Mouse (Mus musculus): Measurements from ENCODE around the gene Baiap2. TPM values are rescaled to one million over a fixed set of nuclear protein-coding genes. Genes with fewer than 3 reads are reported as not detected.

Gene Baiap2
- polyA plus RNA-seq, 1 experiment from 2014 or later: 11.9 TPM

- WGBS: 88% methylated on average over 18 of the region's 18 CpGs
- Histone ChIP-seq H3K4me2 (ENCODE audit: low read depth, low read length) (no peak overlapping the region), H3K4me1 (ENCODE audit: control insufficient read depth, insufficient read depth, low read length) (no peaks in the 10 kb centered on the region), H3K27me3 (ENCODE audit: control insufficient read depth, insufficient read depth, low read length) (no peaks in the 10 kb centered on the region), H3K9me3 (replicated peaks; ENCODE audit: control insufficient read depth, low read length) (no peaks in the 10 kb centered on the region), H3K36me3 (replicated peaks; ENCODE audit: control insufficient read depth, insufficient read depth, low read depth, low read length) (no peaks in the 10 kb centered on the region), H3K4me3 (ENCODE audit: low read depth, low read length) (no peak overlapping the region), H3K27ac (replicated peaks; ENCODE audit: low read depth, low read length) (no peak overlapping the region), H3K9ac (replicated peaks; ENCODE audit: low read length) (no peak overlapping the region)
- ATAC-seq (replicated peaks; ENCODE audit: insufficient number of reproducible peaks, low FRiP score, low TSS enrichment, low read depth): no peak
- DNase-seq (ENCODE audit: low spot score): no peak
Measured at GRCm38 (mm10) chr11:120005434-120006317, 63.1 kb downstream of the Baiap2 start.

- 0 out of 2 replicates have a peak, but pooled peaks cover 2% of the 10 kb centered on the region for H3K4me1 ChIP-seq (ENCODE audit: control insufficient read depth, insufficient read depth, low read length)
- no peak overlapping the region for H3K9ac ChIP-seq (replicated peaks; ENCODE audit: low read length)
- WGBS: 84% methylated on average over 4 of the region's 4 CpGs
- no peaks in the 10 kb centered on the region for H3K9me3 ChIP-seq (replicated peaks; ENCODE audit: control insufficient read depth, low read length)
- DNase-seq (ENCODE audit: low spot score) (no peak), ATAC-seq (replicated peaks; ENCODE audit: insufficient number of reproducible peaks, low FRiP score, low TSS enrichment, low read depth) (no peak)
- peaks cover 5% of the 10 kb centered on the region; the same call in 1 of the 2 replicates for H3K27me3 ChIP-seq (ENCODE audit: control insufficient read depth, insufficient read depth, low read length)
- H3K4me3 ChIP-seq (ENCODE audit: low read depth, low read length): no peak overlapping the region
- no peak overlapping the region for H3K27ac ChIP-seq (replicated peaks; ENCODE audit: low read depth, low read length)
- no peaks in the 10 kb centered on the region for H3K36me3 ChIP-seq (replicated peaks; ENCODE audit: control insufficient read depth, insufficient read depth, low read depth, low read length)
- no peak overlapping the region for H3K4me2 ChIP-seq (ENCODE audit: low read depth, low read length)
Measured at GRCm38 (mm10) chr11:120007496-120008080, 65.0 kb downstream of the Baiap2 start.

- 100% methylated on average over 1 of the region's 1 CpGs for WGBS
- Histone ChIP-seq H3K9me3 (replicated peaks; ENCODE audit: control insufficient read depth, low read length) (no peaks in the 10 kb centered on the region), H3K27me3 (ENCODE audit: control insufficient read depth, insufficient read depth, low read length) (peaks cover 5% of the 10 kb centered on the region; the same call in 1 of the 2 replicates), H3K4me2 (ENCODE audit: low read depth, low read length) (no peak overlapping the region), H3K4me1 (ENCODE audit: control insufficient read depth, insufficient read depth, low read length) (0 out of 2 replicates have a peak, but pooled peaks cover 2% of the 10 kb centered on the region), H3K4me3 (ENCODE audit: low read depth, low read length) (no peak overlapping the region), H3K36me3 (replicated peaks; ENCODE audit: control insufficient read depth, insufficient read depth, low read depth, low read length) (no peaks in the 10 kb centered on the region), H3K27ac (replicated peaks; ENCODE audit: low read depth, low read length) (no peak overlapping the region), H3K9ac (replicated peaks; ENCODE audit: low read length) (no peak overlapping the region)
- DNase-seq (ENCODE audit: low spot score): no peak
- ATAC-seq (replicated peaks; ENCODE audit: insufficient number of reproducible peaks, low FRiP score, low TSS enrichment, low read depth): no peak
Measured at GRCm38 (mm10) chr11:120008501-120008900, 65.9 kb downstream of the Baiap2 start.

GRCm38 (mm10) chr11:120008956-120009355, 66.4 kb downstream of the Baiap2 start:
- no peak for DNase-seq (ENCODE audit: low spot score)
- Histone ChIP-seq H3K4me3 (ENCODE audit: low read depth, low read length) (no peak overlapping the region), H3K9me3 (replicated peaks; ENCODE audit: control insufficient read depth, low read length) (no peaks in the 10 kb centered on the region), H3K27ac (replicated peaks; ENCODE audit: low read depth, low read length) (no peak overlapping the region), H3K27me3 (ENCODE audit: control insufficient read depth, insufficient read depth, low read length) (peaks cover 5% of the 10 kb centered on the region; the same call in 1 of the 2 replicates), H3K4me2 (ENCODE audit: low read depth, low read length) (no peak overlapping the region), H3K4me1 (ENCODE audit: control insufficient read depth, insufficient read depth, low read length) (0 out of 2 replicates have a peak, but pooled peaks cover 2% of the 10 kb centered on the region), H3K36me3 (replicated peaks; ENCODE audit: control insufficient read depth, insufficient read depth, low read depth, low read length) (no peaks in the 10 kb centered on the region), H3K9ac (replicated peaks; ENCODE audit: low read length) (no peak overlapping the region)
- WGBS: 83% methylated on average over 8 of the region's 8 CpGs
- ATAC-seq (replicated peaks; ENCODE audit: insufficient number of reproducible peaks, low FRiP score, low TSS enrichment, low read depth): no peak

- H3K27me3 ChIP-seq (ENCODE audit: control insufficient read depth, insufficient read depth, low read length): peaks cover 5% of the 10 kb centered on the region; the same call in 1 of the 2 replicates
- no peaks in the 10 kb centered on the region for H3K36me3 ChIP-seq (replicated peaks; ENCODE audit: control insufficient read depth, insufficient read depth, low read depth, low read length)
- 0 out of 2 replicates have a peak, but pooled peaks cover 2% of the 10 kb centered on the region for H3K4me1 ChIP-seq (ENCODE audit: control insufficient read depth, insufficient read depth, low read length)
- no peak overlapping the region for H3K9ac ChIP-seq (replicated peaks; ENCODE audit: low read length)
- DNase-seq (ENCODE audit: low spot score) (no peak), ATAC-seq (replicated peaks; ENCODE audit: insufficient number of reproducible peaks, low FRiP score, low TSS enrichment, low read depth) (no peak)
- H3K9me3 ChIP-seq (replicated peaks; ENCODE audit: control insufficient read depth, low read length): no peaks in the 10 kb centered on the region
- H3K4me2 ChIP-seq (ENCODE audit: low read depth, low read length): no peak overlapping the region
- H3K4me3 ChIP-seq (ENCODE audit: low read depth, low read length): no peak overlapping the region
- H3K27ac ChIP-seq (replicated peaks; ENCODE audit: low read depth, low read length): no peak overlapping the region
- 87% methylated on average over 20 of the region's 20 CpGs for WGBS
Measured at GRCm38 (mm10) chr11:120009937-120010336, 67.4 kb downstream of the Baiap2 start.

- 0 out of 2 replicates have a peak, but pooled peaks cover 2% of the 10 kb centered on the region for H3K4me1 ChIP-seq (ENCODE audit: control insufficient read depth, insufficient read depth, low read length)
- no peak overlapping the region for H3K27ac ChIP-seq (replicated peaks; ENCODE audit: low read depth, low read length)
- H3K27me3 ChIP-seq (ENCODE audit: control insufficient read depth, insufficient read depth, low read length): peaks cover 5% of the 10 kb centered on the region; the same call in 1 of the 2 replicates
- no peak for DNase-seq (ENCODE audit: low spot score)
- no peaks in the 10 kb centered on the region for H3K9me3 ChIP-seq (replicated peaks; ENCODE audit: control insufficient read depth, low read length)
- ATAC-seq (replicated peaks; ENCODE audit: insufficient number of reproducible peaks, low FRiP score, low TSS enrichment, low read depth): no peak
- WGBS: 78% methylated on average over 11 of the region's 11 CpGs
- no peaks in the 10 kb centered on the region for H3K36me3 ChIP-seq (replicated peaks; ENCODE audit: control insufficient read depth, insufficient read depth, low read depth, low read length)
- no peak overlapping the region for H3K9ac ChIP-seq (replicated peaks; ENCODE audit: low read length)
- no peak overlapping the region for H3K4me2 ChIP-seq (ENCODE audit: low read depth, low read length)
- no peak overlapping the region for H3K4me3 ChIP-seq (ENCODE audit: low read depth, low read length)
Measured at GRCm38 (mm10) chr11:120011114-120011760, 68.7 kb downstream of the Baiap2 start.

GRCm38 (mm10) chr11:120011761-120012560, 69.4 kb downstream of the Baiap2 start:
- peak overlapping the region; percentile 30; the same call in 1 of the 2 replicates for H3K4me2 ChIP-seq (ENCODE audit: low read depth, low read length)
- 44% methylated on average over 43 of the region's 43 CpGs for WGBS
- H3K4me3 ChIP-seq (ENCODE audit: low read depth, low read length): no peak overlapping the region
- no peaks in the 10 kb centered on the region for H3K36me3 ChIP-seq (replicated peaks; ENCODE audit: control insufficient read depth, insufficient read depth, low read depth, low read length)
- H3K4me1 ChIP-seq (ENCODE audit: control insufficient read depth, insufficient read depth, low read length): 0 out of 2 replicates have a peak, but pooled peaks cover 2% of the 10 kb centered on the region
- H3K9me3 ChIP-seq (replicated peaks; ENCODE audit: control insufficient read depth, low read length): no peaks in the 10 kb centered on the region
- ATAC-seq (replicated peaks; ENCODE audit: insufficient number of reproducible peaks, low FRiP score, low TSS enrichment, low read depth): peak; percentile 1; the same call in 1 of the 2 replicates
- H3K27me3 ChIP-seq (ENCODE audit: control insufficient read depth, insufficient read depth, low read length): peaks cover 5% of the 10 kb centered on the region; the same call in 1 of the 2 replicates
- DNase-seq (ENCODE audit: low spot score): no peak
- H3K27ac ChIP-seq (replicated peaks; ENCODE audit: low read depth, low read length): no peak overlapping the region
- no peak overlapping the region for H3K9ac ChIP-seq (replicated peaks; ENCODE audit: low read length)

Measured in embryonic facial prominence, embryonic 11.5 days (tissue).